Mouse (Mus musculus): ENCODE measurements around the gene Evi5l.

Evi5l gene

DNA sequence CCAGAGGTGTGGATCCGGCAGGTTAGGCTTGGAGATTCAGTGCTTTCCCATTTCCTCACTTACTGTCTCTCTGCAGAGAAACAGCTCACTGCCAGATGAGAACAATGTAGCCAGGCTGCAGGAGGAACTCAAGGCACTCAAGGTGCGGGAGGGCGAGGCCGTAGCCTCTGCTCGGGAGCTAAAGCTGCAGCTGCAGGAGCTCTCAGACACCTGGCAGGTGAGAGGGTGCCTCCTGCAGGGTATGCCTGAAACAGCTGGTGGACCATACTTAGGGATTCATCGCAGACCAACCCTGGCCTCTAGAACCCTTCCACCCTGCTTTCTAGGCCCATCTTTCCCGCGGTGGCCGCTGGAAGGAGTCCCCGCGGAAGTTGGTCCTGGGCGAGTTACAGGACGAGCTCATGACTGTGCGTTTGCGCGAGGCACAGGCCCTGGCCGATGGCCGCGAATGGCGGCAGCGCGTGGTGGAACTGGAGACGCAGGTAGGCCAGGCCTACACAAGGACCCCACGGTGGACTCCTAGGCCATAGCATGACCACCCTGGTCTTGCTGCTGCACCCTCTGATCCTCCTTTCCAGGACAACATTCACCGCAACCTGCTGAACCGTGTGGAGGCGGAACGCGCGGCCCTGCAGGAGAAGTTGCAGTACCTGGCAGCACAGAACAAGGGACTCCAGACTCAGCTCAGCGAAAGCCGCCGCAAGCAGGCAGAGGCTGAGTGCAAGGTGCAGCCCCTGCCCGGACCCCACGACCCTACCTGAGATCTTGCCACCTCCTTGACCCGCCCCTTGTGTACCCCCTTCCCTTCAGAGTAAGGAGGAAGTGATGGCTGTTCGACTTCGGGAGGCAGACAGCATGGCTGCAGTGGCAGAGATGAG, 39.1 kb downstream of the Evi5l start:
- peak; percentile 72 for DNase-seq (ENCODE audit: low read depth, low spot score)

DNA sequence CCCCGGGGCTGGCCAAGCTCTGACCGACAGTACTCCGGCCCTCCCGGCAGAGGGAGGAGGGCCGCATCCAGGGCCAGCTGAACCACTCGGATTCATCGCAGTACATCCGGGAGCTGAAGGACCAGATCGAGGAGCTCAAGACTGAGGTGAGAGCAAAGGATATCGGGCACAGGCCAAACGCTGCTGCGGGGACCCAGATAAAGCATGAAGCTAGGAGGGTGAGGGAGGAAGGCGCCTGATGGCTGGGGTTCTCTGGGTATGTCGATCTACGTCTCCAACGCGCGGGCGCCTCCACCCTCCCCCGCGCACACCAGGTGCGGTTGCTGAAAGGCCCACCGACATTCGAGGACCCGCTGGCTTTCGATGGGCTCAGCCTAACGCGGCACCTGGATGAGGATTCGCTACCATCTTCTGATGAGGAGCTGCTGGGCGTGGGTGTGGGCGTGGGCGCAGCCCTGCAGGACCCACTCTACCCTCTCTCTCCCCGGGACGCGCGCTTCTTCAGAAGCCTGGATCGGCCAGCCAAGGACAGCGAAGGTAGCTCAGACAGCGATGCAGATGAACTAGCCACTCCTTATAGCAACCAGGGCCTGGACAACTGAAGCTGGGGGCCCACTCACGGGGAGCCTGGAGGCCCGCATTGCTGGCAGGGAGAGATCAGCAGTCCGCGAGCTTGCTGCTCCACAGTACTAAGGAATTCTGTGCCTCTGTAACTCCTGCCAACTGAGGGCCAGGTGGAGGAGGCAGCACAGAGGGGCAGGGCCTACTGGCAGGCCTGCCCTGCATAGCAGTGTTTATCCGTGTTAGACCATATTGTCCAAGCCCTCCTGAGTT, 40.0 kb downstream of the Evi5l start:
- DNase-seq (ENCODE audit: low read depth, low spot score), result no peak

DNA sequence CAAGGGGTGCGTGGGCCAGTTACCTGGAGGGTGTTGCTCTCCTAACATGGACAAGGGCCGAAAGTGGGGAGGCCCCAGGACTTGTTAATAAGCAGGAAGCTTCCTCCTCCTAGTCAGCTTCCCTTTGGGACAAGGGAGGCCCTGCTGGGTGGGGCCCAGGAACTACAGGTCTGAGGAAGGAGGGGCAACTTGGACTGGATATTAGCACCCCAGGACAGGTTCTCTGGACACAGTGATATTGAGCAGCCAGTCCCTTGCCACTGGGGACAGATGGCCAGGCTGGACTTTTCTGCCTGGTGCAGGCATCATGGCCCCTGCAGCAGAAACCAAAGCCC, 40.6 kb downstream of the Evi5l start:
- no peak for DNase-seq (ENCODE audit: low read depth, low spot score)

DNA sequence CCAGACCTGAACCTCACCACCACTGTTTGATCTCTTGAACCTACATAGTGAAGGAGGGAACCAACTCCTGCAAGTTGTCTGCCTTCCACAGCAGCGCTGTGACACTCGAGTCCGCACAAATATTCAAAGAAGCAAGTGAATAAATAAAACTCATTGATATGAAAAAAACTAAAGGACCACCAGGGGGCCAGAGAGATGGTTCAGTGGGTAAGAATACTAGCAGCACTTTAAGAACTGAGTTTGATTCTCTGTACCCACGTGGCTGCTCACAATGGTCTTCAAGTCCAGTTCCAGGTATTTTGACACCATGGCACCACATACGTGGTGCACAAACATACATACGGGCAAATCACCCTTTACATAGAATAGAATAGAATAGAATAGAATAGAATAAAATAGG, 44.7 kb downstream of the Evi5l start:
- no peak for DNase-seq (ENCODE audit: low read depth, low spot score)

DNA sequence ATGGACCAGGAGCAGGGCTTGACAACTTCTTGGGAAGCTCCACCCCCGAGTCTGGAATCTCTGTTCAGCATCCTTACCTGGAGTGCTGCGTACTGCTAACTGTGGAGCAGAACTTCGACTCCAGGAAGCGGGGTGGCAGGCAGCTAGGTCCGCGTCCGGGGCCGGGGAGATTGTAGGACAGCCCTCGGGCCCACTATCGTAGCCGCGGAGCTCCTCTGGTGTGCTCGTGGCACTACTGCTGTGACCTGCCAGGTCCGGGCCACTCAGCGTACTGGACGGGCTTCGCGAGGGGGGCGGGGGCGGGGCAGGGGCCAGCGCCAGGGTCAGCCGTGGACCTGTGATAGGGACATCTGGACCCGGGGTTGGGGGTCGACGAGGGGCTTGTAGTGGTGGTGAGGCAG, 46.4 kb downstream of the Evi5l start:
- peak; percentile 51 for DNase-seq (ENCODE audit: low read depth, low spot score)

DNA sequence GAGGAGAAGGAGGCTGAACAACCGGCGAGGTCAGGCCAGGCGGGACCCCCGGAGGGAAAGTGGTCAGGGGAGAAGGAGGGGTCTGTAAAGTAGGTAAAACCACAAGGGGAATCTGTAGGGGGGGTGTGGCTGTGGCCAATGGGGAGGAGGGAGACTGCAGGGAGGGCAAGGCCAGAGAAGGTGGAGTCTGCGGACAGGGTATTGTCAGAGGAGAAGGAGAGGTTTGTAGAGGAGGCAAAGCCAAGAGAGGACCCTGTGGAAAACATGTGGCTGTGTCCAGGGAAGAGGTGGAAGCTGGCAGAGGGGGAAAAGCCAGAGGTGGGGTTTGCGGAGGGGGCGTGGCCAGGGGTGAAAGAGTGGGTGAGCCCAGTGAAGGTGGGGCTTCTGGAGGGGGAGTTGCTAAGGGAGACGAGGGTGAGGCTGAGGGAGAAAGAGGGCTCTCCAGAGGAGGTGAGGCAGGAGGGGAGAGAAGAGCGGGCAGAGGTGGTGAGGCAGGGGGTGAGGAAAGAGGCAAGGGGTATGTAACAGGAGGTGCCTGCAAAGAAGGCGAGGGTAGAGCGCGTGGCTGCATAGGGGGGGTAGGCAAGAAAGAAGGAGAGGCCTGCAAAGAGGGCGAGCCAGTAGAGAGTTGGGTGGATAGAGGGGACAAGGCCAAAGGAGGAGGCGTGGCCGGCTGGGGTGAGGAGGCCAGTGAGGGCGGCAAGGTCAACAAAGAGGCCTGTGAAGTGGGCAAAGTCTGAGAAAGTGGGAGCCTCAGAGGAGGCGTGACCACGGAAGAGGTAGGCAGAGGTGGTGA, 47.0 kb downstream of the Evi5l start:
- peak; percentile 49 for DNase-seq (ENCODE audit: low read depth, low spot score)

DNA sequence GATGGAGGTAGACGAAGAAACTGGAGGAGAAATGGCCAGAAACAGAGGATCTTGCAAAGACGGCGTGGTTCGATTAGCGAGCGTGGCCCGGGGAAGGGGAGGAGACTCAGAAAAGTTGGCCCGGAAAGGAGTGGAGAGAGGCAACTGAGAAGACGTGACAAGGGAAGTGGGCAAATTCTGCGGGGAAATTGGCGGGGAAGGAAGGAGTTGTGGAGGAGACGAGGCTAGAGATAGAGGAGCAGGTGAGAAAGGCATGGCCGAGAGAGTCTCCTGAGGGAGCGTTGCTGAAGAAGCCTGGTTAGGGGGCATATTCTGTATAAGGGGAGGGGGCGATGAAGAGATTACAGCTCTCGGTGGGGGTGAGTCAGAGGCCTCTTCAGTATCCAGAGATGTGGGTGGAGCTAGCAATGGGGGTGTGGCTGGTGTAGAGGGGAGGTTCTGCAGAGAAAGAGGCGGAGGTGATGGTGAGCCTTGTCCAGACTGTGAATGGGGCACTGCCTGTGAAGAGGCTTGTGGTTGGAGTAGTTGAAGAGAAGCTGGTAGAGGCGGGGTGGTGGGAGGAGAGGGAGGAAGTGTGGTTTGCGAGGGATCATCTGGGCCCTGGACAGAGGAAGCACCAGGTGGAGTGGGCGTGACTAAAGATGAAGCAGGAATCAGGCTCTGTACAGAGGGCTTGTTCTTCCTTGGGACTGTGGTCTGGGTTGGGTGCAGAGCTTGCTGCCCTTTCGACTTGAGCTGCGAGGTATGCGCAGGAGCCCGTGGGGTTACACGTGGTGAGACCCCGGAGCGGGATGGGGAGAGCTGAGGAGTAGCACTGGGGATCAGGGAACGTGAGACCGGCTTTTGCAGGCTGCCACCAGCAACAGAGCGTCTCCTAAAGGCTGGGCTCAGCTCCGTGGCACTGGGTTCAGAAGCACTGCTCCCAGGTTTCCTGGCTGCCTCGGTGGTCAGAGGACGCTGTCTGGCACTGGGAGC, 47.9 kb downstream of the Evi5l start:
- peak; percentile 65 for DNase-seq (ENCODE audit: low read depth, low spot score)

DNA sequence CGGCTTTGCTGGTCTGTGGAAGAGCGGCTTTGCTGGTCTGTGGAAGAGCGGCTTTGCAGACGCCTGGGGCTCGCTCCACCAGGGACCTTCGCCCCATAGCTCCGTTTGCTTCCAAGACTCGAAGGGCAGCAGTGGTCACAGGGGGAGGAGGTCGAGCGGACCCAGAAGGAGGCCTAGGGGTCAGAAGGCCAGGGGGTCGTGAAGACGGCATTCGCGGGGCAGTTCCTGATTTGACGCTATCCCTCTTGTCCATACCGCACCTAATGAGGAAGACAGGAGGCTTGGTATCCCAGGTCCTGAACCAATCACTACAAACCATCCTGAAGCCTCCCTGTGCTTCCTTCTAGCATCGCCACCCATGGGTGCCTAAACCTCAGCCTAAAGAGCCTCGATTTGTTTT, 49.9 kb downstream of the Evi5l start:
- DNase-seq (ENCODE audit: low read depth, low spot score), result no peak

DNA sequence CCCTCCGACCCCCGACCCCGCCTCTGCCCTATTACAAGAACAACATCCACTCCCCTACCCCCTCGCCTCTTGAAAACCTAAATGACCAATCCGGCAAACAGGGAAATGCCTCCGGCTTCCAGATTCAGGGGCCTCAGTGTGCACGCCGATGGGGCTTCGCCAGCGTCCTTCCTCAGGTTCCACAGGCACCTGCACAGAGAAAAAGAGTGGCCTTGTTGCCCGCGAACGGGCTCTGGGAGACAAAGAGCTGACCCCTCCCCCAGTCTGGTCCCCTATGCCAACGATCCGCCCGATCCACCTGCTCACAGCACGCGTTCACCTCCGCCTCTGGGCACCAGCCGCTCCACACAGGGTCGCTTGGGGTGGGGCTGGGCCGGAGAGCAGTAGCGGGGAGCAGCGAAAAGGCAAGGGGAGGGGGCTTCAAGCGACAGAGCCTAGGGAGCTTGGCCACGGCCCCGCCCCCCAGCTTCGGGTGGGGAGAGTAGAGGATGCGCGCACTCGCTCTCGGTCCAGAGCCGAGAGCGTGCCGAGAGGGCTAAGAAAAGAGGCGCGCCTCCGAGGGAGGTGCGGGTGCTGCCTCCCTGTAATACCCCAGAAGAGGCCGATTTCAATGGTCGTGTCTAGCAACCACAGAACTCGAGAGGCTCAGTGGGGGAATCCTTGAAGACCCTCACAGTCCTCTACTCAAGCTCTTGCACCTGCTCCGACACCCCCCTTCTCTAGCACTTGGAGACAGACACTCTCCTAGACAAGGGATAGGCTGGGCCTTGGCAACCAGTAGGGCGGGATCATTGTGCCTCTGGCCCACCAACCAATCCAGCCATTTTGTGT, 50.6 kb downstream of the Evi5l start, which contains the start of gene Prr36:
Prr36 (minus strand) TSS at position 669 of the 831 bp plus-strand sequence.
- DNase-seq (ENCODE audit: low read depth, low spot score), result peak; percentile 89

DNA sequence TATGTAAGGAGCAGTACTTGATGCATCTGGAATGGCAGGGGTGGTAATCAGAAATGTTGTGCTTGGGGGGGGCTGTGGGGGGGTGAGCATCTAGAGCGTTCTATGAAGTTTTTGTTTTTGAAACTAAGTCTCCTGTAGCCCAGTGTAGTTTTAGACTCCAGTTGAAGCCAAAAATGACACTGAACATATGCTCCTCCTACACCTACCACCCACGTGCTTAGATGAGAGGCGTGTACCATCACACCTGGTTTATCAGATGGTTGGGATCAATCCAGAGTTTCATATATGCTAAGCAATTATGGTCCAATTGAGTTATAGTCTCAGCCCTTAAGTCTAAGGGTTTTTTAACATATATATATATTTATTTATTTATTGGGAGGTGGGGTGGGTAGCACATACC, 53.2 kb downstream of the Evi5l start:
- DNase-seq (ENCODE audit: low read depth, low spot score), result no peak

DNA sequence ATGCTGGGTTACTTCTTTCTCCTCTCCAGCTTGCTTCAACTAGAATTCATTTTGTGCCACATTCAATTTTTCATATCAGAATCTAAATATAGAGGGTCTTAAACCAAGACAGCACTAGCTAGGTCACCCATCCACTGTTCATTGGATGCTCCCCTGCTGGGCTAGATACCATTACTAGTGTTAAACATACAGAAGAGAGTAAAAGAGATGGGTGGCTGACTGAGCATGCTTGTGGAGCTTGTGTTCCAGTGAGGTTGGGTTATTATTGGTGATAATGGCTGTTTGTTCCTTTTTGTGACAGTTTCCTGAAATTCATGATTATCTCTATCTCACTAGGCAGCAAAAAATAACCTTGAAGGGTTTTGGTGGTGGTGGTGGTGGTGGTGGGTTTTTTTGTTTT, 55.7 kb downstream of the Evi5l start:
- no peak for DNase-seq (ENCODE audit: low read depth, low spot score)

DNA sequence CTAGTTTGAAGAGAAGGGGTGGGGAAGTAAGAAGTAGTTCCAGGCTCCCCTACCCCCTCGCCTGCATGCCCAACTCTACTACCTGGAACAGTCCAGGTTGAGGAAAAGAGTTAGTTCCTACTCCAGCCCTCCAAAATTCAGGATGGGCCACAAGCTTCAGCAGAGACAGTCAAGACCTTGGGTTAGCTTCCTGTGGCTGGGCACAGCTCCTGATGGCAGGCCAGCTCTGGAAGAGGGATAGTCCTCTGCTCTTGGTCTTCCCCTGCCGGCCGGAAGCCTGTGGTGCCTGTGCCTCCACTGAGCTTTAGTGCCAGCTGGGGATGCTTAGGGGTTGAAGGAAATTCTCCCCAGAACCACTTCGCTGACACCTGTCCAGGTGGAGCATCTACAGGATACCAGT, 60.0 kb downstream of the Evi5l start:
- no peak for DNase-seq (ENCODE audit: low read depth, low spot score)

DNA sequence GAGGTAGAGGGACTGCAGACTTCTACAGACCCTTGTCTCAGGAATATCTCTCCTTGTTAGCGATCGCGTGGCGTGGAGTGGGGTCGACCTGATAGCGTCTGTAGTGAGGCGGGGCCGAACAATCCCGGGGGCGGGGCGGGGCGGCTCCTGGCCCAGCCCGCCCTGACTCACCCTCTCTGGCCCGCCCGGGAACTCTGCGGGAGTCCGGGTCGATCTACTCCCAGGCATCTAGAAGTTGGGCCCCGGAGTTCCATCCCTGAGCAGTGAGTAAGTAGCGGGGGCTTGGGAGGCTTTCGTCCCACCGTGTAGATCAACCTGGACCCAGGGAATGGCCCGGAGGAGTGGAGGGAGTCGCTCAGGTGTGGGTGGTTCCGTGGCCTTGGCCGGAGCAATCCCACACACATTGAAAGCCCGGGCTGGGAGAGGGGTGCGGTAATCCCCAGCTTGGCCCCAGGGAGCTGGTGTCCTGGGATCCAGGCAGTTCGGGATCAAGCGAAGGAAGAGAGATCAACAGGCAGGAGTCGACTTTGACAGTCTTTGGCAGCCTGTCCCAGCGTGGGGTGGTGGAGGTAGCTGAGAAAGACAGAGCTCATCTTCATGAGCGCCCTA, 60.5 kb downstream of the Evi5l start, which contains the start of gene Lrrc8e:
Lrrc8e (plus strand) TSS at position 89 of the 609 bp plus-strand sequence.
- DNase-seq (ENCODE audit: low read depth, low spot score), result no peak

DNA sequence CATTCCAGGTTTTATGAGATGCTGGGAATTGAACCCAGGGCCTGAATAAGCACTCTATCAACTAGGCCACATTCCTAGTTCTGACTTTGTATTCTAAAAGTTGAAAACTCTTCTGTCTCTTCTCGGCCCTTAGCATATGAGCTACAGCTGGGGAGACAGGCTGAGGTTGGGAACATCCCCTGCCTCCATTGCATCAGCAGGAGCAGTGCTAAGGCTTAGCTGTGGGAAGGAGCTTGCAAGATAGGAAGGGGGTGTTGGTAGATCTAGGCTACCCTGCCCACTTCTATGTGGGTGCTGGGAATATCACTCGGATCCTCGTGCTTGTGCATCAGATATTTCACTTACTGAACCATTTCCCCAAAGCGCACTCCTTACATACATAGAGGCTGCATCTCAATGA, 61.6 kb downstream of the Evi5l start:
- DNase-seq (ENCODE audit: low read depth, low spot score), result no peak

DNA sequence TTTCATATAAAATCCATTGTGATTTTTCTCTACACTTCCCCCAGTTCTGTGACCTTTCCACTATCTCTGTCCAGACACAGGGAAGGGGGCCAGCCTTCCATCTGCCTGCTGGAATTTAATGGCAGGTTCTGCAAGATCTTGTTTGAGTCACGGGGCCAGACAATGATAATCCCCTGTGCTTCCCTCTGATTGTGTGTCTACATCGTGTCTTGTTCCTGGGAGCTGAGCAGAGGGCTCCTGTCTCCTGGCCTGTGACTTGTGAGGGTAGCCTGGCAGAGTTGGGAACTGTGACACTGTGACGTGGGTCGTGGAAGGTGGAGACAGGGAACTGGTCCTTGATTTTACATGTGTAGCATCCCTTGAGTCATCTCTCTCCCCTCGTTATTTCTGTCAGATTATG, 63.4 kb downstream of the Evi5l start:
- no peak for DNase-seq (ENCODE audit: low read depth, low spot score)

DNA sequence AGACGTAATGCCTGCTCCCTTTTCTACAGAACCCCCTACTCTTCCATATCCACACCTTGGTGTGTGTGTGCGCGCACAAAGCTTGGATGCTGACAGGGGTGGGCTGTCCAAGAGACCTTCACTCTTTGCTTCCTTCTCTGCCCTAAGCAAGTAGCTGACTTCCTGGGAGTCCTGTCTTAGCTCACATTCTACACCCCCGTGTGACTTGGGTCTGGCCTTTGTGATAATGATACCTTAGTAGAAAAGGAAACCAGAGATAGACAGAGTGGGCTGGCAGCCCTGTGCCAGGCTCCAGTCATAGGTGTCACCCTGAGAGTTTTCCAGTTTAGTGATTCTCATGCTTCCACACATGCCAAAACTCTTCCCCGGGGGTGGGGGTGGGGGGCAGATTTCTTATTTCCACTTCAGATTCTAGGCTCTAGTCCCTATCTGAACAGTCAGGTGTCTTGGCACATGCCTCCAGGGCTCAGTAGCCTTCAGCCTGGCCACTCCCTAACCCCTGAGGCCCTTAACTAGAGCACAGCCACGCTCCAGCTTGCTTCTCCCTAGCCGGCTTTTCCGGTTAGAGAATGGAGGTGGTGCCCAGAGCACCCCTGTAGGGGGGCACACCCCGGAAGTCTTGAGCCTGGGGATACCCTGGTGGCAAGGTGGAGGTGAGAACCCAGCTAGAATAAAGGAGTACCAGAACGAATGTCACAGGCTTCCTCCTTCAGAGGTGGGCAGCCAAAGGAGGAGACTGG, 64.4 kb downstream of the Evi5l start:
- DNase-seq (ENCODE audit: low read depth, low spot score), result no peak

DNA sequence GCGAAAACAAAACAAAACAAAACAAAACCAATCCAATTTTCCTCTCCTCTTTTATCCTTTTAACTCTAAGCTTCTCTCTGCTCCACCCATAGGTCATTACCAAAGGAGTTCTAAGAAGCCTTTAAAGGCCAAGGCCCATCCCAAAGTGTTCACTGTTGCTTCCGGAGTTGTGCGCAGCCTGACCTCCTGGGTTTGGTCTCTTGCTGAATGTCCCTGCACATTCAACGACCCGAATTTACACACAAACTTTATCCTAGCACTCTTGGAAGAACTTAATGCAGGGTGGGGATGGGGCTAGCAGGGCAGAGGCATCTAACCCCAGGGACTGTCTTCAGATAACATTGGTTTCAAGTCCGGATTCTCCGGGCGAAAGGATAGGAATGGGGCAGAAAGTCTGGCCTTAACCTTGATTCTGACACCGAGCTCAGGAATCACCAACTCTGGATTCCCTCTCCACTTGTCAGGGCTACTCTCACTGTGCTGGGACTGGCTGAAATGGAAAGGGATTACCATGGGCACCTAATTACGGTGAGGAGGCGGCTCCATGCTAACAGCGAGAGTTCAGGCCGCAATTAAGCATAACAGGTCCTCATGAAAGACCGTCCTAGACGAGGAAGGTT, 71.6 kb downstream of the Evi5l start:
- DNase-seq (ENCODE audit: low read depth, low spot score), result peak; percentile 56

All from ES-CJ7 (cell line).